14 mouse cellular contexts compared by ENCODE assay signal in genomic region chr11:5129035-5129480, GRCm38 (mm10). TPM values are rescaled to one million over a fixed set of nuclear protein-coding genes. Genes with fewer than 3 reads are reported as not detected.
DNase-seq lines count a peak whose midpoint lies in the region; ATAC-seq and TF ChIP-seq lines count a peak whose summit lies in the region.
"Had no signal": no experiment of that assay in that cellular context is flagged by ENCODE, and none has a peak within 500 bp of the region (broad histone marks: within the 10 kb centered on the region; RNA-seq: fewer than 3 reads in every experiment).

No protein-coding gene starts in this region.

- peaks cover 16% of the 10 kb centered on the region for H3K4me1 ChIP-seq in kidney, embryonic 14.5 days (ENCODE audit: control insufficient read depth, insufficient read depth, low read length)
- H3K4me1 ChIP-seq in forebrain, postnatal 0 days (ENCODE audit: insufficient read depth) = peaks cover 7% of the 10 kb centered on the region; the same call in 1 of the 2 replicates
- peaks cover 26% of the 10 kb centered on the region for H3K4me1 ChIP-seq in neural tube, embryonic 13.5 days (replicated peaks)
- H3K4me1 ChIP-seq in liver, embryonic 12.5 days = no peaks in the 10 kb centered on the region
- H3K4me1 ChIP-seq: liver, embryonic 13.5 days; megakaryocyte, embryonic 14.5 days had no signal

- no peak overlapping the region for H3K4me2 ChIP-seq in kidney, embryonic 14.5 days (replicated peaks; ENCODE audit: low read depth, low read length)
- no peak overlapping the region for H3K4me2 ChIP-seq in forebrain, postnatal 0 days (ENCODE audit: low read depth)
- H3K4me2 ChIP-seq in neural tube, embryonic 13.5 days = peak overlapping the region; percentile 15
- no peak overlapping the region for H3K4me2 ChIP-seq in liver, embryonic 12.5 days
- H3K4me2 ChIP-seq: embryonic facial prominence, embryonic 15.5 days; liver, embryonic 13.5 days had no signal

- DNase-seq in kidney, postnatal 10 days = no peak
- peak; percentile 60 for DNase-seq in cerebellum, adult 9-11 months
- no peak for DNase-seq in forebrain, postnatal 0 days
- DNase-seq in gastrocnemius, postnatal 10 days = no peak
- DNase-seq in right cerebral cortex, postnatal 14 days = no peak
- DNase-seq: gastrocnemius, postnatal 25 days; liver, embryonic 13.5 days; right cerebral cortex, postnatal 25 days; thymus, postnatal 36 days had no signal

- H3K4me3 ChIP-seq in kidney, embryonic 14.5 days (ENCODE audit: low read length) = no peak overlapping the region
- H3K4me3 ChIP-seq in forebrain, postnatal 0 days (ENCODE audit: low read depth, low read length) = no peak overlapping the region
- no peak overlapping the region for H3K4me3 ChIP-seq in neural tube, embryonic 13.5 days
- H3K4me3 ChIP-seq in liver, embryonic 12.5 days = no peak overlapping the region
- H3K4me3 ChIP-seq: embryonic facial prominence, embryonic 15.5 days; liver, embryonic 13.5 days; megakaryocyte, embryonic 14.5 days had no signal

- WGBS in kidney, embryonic 14.5 days = 20% methylated on average over 5 of the region's 5 CpGs
- 11% methylated on average over 5 of the region's 5 CpGs for WGBS in forebrain, postnatal 0 days
- WGBS in neural tube, embryonic 13.5 days = 11% methylated on average over 5 of the region's 5 CpGs
- 73% methylated on average over 5 of the region's 5 CpGs for WGBS in liver, embryonic 12.5 days (ENCODE audit: insufficient replicate concordance)

- H3K27me3 ChIP-seq in kidney, embryonic 14.5 days (ENCODE audit: control insufficient read depth, insufficient read depth, low read length) = no peaks in the 10 kb centered on the region
- no peaks in the 10 kb centered on the region for H3K27me3 ChIP-seq in forebrain, postnatal 0 days (ENCODE audit: insufficient read depth, low read length)
- no peaks in the 10 kb centered on the region for H3K27me3 ChIP-seq in neural tube, embryonic 13.5 days
- H3K27me3 ChIP-seq in liver, embryonic 12.5 days (replicated peaks) = no peaks in the 10 kb centered on the region
- H3K27me3 ChIP-seq: embryonic facial prominence, embryonic 15.5 days; liver, embryonic 13.5 days had no signal

- no peak overlapping the region for H3K9ac ChIP-seq in kidney, embryonic 14.5 days (ENCODE audit: low read depth, low read length)
- H3K9ac ChIP-seq in forebrain, postnatal 0 days = no peak overlapping the region
- peak overlapping the region; percentile 41; the same call in 1 of the 2 replicates for H3K9ac ChIP-seq in neural tube, embryonic 13.5 days
- H3K9ac ChIP-seq in liver, embryonic 12.5 days = no peak overlapping the region
- H3K9ac ChIP-seq: embryonic facial prominence, embryonic 15.5 days; liver, embryonic 13.5 days had no signal

- H3K27ac ChIP-seq in kidney, embryonic 14.5 days (ENCODE audit: low read depth, low read length) = peak overlapping the region; percentile 85; the same call in 1 of the 2 replicates
- no peak overlapping the region for H3K27ac ChIP-seq in forebrain, postnatal 0 days (ENCODE audit: low read depth, low read length)
- peak overlapping the region; percentile 81 for H3K27ac ChIP-seq in neural tube, embryonic 13.5 days (replicated peaks)
- no peak overlapping the region for H3K27ac ChIP-seq in liver, embryonic 12.5 days
- H3K27ac ChIP-seq: embryonic facial prominence, embryonic 15.5 days; liver, embryonic 13.5 days had no signal

- H3K9me3 ChIP-seq in kidney, embryonic 14.5 days (ENCODE audit: control insufficient read depth, low read length) = no peaks in the 10 kb centered on the region
- H3K9me3 ChIP-seq in forebrain, postnatal 0 days (ENCODE audit: low read length) = peaks cover 3% of the 10 kb centered on the region; the same call in 1 of the 2 replicates
- H3K9me3 ChIP-seq in neural tube, embryonic 13.5 days = no peaks in the 10 kb centered on the region
- no peaks in the 10 kb centered on the region for H3K9me3 ChIP-seq in liver, embryonic 12.5 days (replicated peaks)
- H3K9me3 ChIP-seq: embryonic facial prominence, embryonic 15.5 days; liver, embryonic 13.5 days had no signal

- peak; percentile 88 for ATAC-seq in kidney, embryonic 14.5 days (ENCODE audit: low FRiP score, low TSS enrichment)
- ATAC-seq in forebrain, postnatal 0 days = 0 out of 2 replicates have a peak, but pooled peaks have one; percentile 15
- peak; percentile 77 for ATAC-seq in neural tube, embryonic 13.5 days (ENCODE audit: low read depth)
- ATAC-seq in liver, embryonic 12.5 days = no peak

- H3K36me3 ChIP-seq in kidney, embryonic 14.5 days (ENCODE audit: control insufficient read depth, insufficient read depth, low read length) = peaks cover 8% of the 10 kb centered on the region; the same call in 1 of the 2 replicates
- no peaks in the 10 kb centered on the region for H3K36me3 ChIP-seq in forebrain, postnatal 0 days (ENCODE audit: insufficient read depth)
- no peaks in the 10 kb centered on the region for H3K36me3 ChIP-seq in neural tube, embryonic 13.5 days
- no peaks in the 10 kb centered on the region for H3K36me3 ChIP-seq in liver, embryonic 12.5 days
- H3K36me3 ChIP-seq: liver, embryonic 13.5 days had no signal

- TF ChIP-seq CTCF in forebrain, postnatal 0 days (IDR thresholded peaks at IDR 0.05; ENCODE audit: low read depth) = no peak

RNA-seq across cellular contexts. Expression of gene Emid1, which starts 23.0 kb away (rescaled TPM):
- polyA plus RNA-seq in kidney, embryonic 14.5 days (2014; fragmentation: Nextera tagmentation; extraction: Ambion mirVana) = 141 and 178 TPM in 2 replicates
- total RNA-seq in forebrain, postnatal 0 days (2014; rRNA removed) = 16.4 and 22.8 TPM in 2 replicates
- 28.5 and 34.2 TPM in 2 replicates for polyA plus RNA-seq in forebrain, postnatal 0 days (2015; fragmentation: Nextera tagmentation; extraction: Ambion mirVana)
- 16.5 and 18.9 TPM in 2 replicates for polyA plus RNA-seq in neural tube, embryonic 13.5 days (2015; fragmentation: Nextera tagmentation; extraction: Ambion mirVana)
- 10 to 100 TPM; 15.2 to 16.3 TPM for total RNA-seq in gastrocnemius, postnatal 10 days (2021)
- polyA plus RNA-seq in liver, embryonic 12.5 days (2016; fragmentation: Nextera tagmentation; extraction: Ambion mirVana) = 9.0 and 9.1 TPM in 2 replicates

RNA-seq across cellular contexts. Expression of gene Ewsr1, which starts 30.0 kb away (rescaled TPM):
- polyA plus RNA-seq in kidney, embryonic 14.5 days (2014; fragmentation: Nextera tagmentation; extraction: Ambion mirVana) = 506 and 517 TPM in 2 replicates
- total RNA-seq in forebrain, postnatal 0 days (2014; rRNA removed) = 271 and 355 TPM in 2 replicates
- 362 and 390 TPM in 2 replicates for polyA plus RNA-seq in forebrain, postnatal 0 days (2015; fragmentation: Nextera tagmentation; extraction: Ambion mirVana)
- 624 and 700 TPM in 2 replicates for polyA plus RNA-seq in neural tube, embryonic 13.5 days (2015; fragmentation: Nextera tagmentation; extraction: Ambion mirVana)
- 100 to 1,000 TPM; 141 to 189 TPM for total RNA-seq in gastrocnemius, postnatal 10 days (2021)
- 432 and 434 TPM in 2 replicates for polyA plus RNA-seq in liver, embryonic 12.5 days (2016; fragmentation: Nextera tagmentation; extraction: Ambion mirVana)

RNA-seq across cellular contexts. Expression of gene Rhbdd3, which starts 30.3 kb away (rescaled TPM):
- polyA plus RNA-seq in kidney, embryonic 14.5 days (2014; fragmentation: Nextera tagmentation; extraction: Ambion mirVana) = 25.5 and 29.0 TPM in 2 replicates
- total RNA-seq in forebrain, postnatal 0 days (2014; rRNA removed) = 31.0 and 34.5 TPM in 2 replicates
- polyA plus RNA-seq in forebrain, postnatal 0 days (2015; fragmentation: Nextera tagmentation; extraction: Ambion mirVana) = 33.3 and 36.6 TPM in 2 replicates
- 26.2 and 32.7 TPM in 2 replicates for polyA plus RNA-seq in neural tube, embryonic 13.5 days (2015; fragmentation: Nextera tagmentation; extraction: Ambion mirVana)
- total RNA-seq in gastrocnemius, postnatal 10 days (2021) = 10 to 100 TPM; 21.5 to 24.8 TPM
- polyA plus RNA-seq in liver, embryonic 12.5 days (2016; fragmentation: Nextera tagmentation; extraction: Ambion mirVana) = 19.0 and 22.9 TPM in 2 replicates

Comparison
In these comparisons a context has a peak if more than half of its experiments do, and no peak if none do; other contexts are left out.
1. H3K27ac ChIP-seq: peak in kidney, embryonic 14.5 days (single experiment) and neural tube, embryonic 13.5 days (single experiment); none in forebrain, postnatal 0 days (single experiment) and liver, embryonic 12.5 days (single experiment).